Mouse (Mus musculus) adrenal gland, postnatal 0 days (tissue): ENCODE results near the gene Pltp. TPM values are rescaled to one million over a fixed set of nuclear protein-coding genes. Genes with fewer than 3 reads are reported as not detected.

Experiments used
- polyA plus RNA-seq: library from polyadenylated mRNA; unstranded; fragments of >200 nt; fragmentation: Nextera tagmentation; extraction: Ambion mirVana; gene quantifications from 2 replicates; pipeline ENCODE4 v1.2.1, GENCODE M21; 2015

Pltp gene
- polyA plus RNA-seq: 15.2 and 19.5 TPM in 2 replicates

DNA sequence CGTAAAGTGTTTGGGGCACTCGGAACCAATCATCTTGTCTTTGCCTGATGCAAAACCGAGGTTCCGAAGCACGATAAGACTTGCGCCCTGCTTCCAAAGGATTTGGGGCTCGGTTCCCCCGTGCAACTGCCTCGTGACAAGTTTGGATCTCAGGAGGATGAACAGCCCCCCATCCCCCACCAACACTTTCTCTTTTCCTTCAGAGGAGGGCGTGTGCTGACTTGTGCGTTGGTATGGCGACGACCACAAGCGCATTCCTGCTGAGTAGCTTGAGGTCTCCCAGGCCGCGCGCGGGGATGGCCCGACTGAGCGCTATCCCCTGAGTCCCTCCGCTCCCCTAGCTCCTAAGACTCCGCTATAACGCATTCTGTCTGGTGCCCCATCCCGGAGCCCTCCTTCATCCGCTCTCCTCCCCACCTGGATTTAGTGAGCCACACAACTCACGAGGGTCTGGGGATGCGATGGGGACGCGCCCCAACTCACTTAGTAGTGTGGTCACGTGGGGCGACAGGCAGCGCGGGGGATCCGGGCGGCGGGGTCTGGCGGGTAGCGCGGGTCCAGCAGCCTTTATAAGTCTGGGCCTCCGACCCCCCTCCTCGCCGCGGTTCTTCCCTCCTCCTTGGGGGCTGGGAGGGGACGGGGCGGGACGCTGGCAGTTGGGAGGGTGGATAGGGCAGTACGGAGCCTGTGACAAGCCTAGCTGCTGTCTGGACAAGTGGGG lies at the start of gene Pltp:
Gene Pltp, minus strand, starts transcription at position 611 of the 721 bp plus-strand sequence.

DNA sequence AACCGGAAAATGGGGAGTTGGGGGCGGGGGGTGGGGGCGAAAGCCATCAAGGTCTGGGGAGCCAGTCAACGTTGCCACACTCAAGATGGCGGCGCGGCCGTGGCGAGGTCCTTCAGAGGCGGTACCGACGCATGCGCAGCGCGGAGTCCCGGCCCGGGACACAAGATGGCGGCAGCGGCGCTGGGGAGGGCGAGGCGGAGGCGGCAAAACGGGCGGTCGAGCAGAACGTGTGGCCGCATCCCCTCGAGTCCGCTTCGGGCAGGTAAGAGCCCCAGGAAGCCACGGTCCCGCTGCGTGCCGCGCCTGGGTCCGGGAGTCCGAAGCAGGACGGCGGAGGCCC lies 21.7 kb upstream of the Pltp start, which contains the start of gene Pcif1:
Gene Pcif1, plus strand, starts transcription at position 77 of the 340 bp plus-strand sequence.

DNA sequence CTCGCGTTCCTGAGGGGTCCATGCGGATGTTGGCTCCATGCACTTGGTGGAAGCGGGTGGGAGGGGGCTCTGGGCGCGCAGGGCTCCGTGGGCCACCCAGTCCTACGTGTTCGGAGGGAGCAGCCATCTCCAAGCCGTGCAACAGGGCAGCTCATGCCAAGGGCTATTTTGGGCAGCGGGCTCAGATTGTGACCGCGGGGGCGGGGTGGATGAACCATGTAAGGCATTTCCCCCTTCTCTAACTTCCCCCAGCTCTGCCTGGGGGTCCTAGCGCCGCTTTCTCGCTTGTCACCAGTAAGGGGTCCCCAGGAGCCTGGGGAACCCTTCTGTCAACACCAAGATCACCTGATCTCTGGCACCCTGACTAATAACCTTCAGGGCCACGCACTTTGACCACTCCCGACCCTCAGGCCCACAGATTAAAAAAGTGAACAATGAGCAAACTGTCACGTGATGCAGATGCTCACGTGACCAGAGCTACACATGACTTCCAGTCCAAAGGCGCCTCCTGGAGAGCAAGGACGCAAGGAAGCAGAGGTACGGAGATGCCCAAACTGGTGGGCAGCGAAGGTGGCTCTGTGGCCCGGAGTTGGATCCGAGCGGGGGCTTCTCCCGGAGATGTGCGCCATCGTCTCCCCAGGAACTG lies 24.1 kb downstream of the Pltp start, which contains the start of gene Neurl2:
Gene Neurl2, minus strand, starts transcription at position 143 of the 646 bp plus-strand sequence.

DNA sequence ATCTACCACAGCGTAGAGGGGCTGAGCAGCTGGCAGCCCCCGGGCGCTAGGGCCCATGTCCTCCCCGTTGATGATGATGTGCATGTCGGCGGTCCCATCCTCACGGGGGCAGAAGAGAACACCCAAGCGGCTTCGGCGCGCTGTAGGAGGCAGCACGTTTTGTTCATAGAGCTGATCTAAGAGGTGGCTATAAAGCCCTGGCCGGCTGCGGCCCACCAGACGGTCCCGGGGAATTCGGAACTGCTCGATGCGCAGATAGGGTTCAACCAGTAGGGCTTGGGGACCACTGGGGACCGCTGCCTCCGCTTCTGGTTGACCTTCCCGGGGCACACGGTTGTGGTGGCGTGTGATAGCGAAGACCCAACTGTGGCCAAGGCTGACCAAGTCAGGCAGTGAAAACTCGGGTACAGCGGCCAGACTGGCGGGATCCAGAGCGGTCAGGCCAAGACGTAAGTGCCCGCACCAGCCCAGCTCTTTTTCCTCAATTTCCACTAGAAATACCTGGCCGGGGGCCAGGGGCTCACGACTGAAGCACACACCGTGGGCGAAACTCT lies 24.7 kb downstream of the Pltp start, which contains the start of gene Ctsa:
Gene Ctsa, plus strand, starts transcription at position 126 of the 554 bp plus-strand sequence.

DNA sequence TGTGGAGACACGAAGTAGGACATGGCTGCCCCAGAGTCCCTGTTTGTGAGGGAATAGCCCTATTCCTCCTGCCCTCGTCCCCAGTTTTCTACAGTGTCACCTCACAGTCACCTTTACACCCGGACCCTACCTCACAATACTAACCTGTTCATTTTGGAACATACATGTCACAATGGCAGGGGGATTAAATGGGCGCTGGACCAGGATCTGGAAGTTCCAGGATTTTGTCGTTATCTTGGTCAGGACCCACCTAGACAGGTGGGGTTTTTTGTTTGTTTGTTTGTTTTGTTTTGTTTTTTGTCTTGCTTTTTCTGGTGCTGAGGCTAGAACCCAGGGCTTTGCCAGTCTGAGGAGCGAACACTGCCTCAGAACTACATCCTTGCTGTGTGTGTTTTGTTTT lies 29.1 kb downstream of the Pltp start, which contains the start of gene Spata25:
Gene Spata25, minus strand, starts transcription at position 101 of the 400 bp plus-strand sequence.

DNA sequence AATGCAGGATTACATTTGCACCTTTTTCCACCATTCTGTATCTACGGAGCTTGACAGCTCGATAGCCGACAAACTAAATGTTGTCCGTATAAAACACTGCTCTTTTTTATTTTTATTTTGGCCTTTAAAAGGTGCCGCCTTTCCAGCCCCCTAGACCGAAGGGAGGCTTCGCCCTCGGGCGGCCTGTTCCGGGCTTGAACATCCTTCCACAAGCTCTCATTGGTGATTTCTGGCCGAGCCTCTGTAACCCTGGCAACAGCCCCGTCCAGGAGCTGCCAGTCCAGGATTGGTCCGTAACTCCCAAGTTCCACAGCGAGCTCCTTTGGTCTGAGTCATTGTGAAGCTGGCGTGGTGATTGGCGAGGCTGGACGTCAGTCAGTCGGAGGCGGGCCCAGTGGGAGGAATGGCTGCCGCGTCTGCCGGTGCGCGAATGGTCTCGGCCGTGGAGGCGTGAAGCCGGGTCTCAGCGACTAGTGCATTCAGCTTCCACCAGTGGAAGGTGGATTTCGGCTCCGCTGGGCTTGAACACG lies 34.8 kb downstream of the Pltp start, which contains the start of gene Zswim1:
Gene Zswim1, plus strand, starts transcription at position 51 of the 530 bp plus-strand sequence.

DNA sequence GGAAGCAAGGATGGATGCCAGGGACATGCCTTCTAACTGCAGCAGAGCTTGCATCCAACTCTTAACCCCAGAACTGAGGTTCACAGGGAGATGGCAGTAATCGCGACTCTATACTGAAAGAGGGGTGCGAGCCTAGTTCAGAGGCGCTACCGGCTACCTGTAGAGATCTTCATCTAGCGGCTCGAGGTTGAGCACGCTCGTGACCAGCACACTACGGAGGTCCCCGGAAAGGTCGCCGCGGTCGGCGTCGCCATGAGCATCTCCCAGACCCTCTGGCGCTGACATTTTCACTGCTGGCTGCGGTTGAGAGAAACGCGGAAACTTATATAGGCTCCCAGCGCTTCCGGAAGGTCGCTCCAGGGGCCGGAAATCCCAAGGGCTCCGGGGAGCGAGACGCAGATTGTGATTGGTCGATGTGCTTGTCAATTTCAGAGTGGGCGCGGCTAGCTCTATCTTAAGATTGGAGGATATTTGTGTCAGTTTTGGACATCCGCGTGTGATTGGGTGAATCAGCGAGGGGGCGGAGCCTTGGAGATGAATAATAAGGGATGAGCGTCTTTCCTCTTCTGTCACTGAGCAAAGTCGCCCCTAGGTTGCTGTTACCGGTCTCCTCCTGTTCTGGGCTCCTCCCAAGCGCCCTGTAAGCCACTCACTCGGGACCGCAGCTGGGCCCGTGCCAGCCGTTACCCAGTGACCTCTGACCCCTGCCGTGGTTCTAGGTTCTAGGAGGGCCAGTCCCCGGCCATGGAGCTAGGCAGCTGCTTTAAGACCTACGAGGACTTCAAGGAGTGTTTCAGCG lies 52.8 kb downstream of the Pltp start, which contains the start of the genes Acot8 and Zswim3:
Gene Acot8, minus strand, starts transcription at position 350 of the 799 bp plus-strand sequence.
Gene Zswim3, plus strand, starts transcription at position 566 of the 799 bp plus-strand sequence.

Other genes with a start within 250 kb of the Pltp start
- gene Wfdc6b, start 244.2 kb downstream of the Pltp start, polyA plus RNA-seq: not detected in 2 replicates
- 0.26 TPM in 1 of 2 replicates, not detected in the other for gene Wfdc8, start 244.1 kb downstream of the Pltp start, polyA plus RNA-seq
- gene Wfdc16, start 218.9 kb downstream of the Pltp start, polyA plus RNA-seq: not detected in 2 replicates
- 0.33 TPM in 1 of 2 replicates, not detected in the other for gene Wfdc10, start 201.7 kb downstream of the Pltp start, polyA plus RNA-seq
- gene Wfdc9, start 201.1 kb downstream of the Pltp start, polyA plus RNA-seq: not detected in 2 replicates
- not detected in 2 replicates for gene Wfdc11, start 183.6 kb downstream of the Pltp start, polyA plus RNA-seq
- gene Wfdc13, start 172.6 kb downstream of the Pltp start, polyA plus RNA-seq: 0.21 and 0.61 TPM in 2 replicates
- not detected in 2 replicates for gene Spint4, start 159.2 kb downstream of the Pltp start, polyA plus RNA-seq
- gene Spint5, start 142.4 kb downstream of the Pltp start, polyA plus RNA-seq: not detected in 2 replicates
- 0.30 and 0.70 TPM in 2 replicates for gene Wfdc3, start 111.8 kb downstream of the Pltp start, polyA plus RNA-seq
- 52.3 and 62.8 TPM in 2 replicates for gene Dnttip1, start 111.7 kb downstream of the Pltp start, polyA plus RNA-seq
- gene Ube2c, start 87.8 kb downstream of the Pltp start, polyA plus RNA-seq: 79.0 and 81.0 TPM in 2 replicates
- 19.4 and 89.9 TPM in 2 replicates for gene Tnnc2, start 77.7 kb downstream of the Pltp start, polyA plus RNA-seq
- 34.8 and 51.2 TPM in 2 replicates for gene Snx21, start 71.9 kb downstream of the Pltp start, polyA plus RNA-seq
- 15.9 and 18.7 TPM in 2 replicates for gene Acot8, start 52.8 kb downstream of the Pltp start, polyA plus RNA-seq
- 4.1 and 4.6 TPM in 2 replicates for gene Zswim3, start 52.6 kb downstream of the Pltp start, polyA plus RNA-seq
- 7.9 and 12.0 TPM in 2 replicates for gene Zswim1, start 35.0 kb downstream of the Pltp start, polyA plus RNA-seq
- not detected in 2 replicates for gene Spata25, start 29.2 kb downstream of the Pltp start, polyA plus RNA-seq
- gene Ctsa, start 24.8 kb downstream of the Pltp start, polyA plus RNA-seq: 120 and 175 TPM in 2 replicates
- gene Neurl2, start 24.3 kb downstream of the Pltp start, polyA plus RNA-seq: 6.9 and 7.3 TPM in 2 replicates
- 65.8 and 77.0 TPM in 2 replicates for gene Pcif1, start 21.6 kb upstream of the Pltp start, polyA plus RNA-seq
- 5.2 and 6.4 TPM in 2 replicates for gene Zfp335, start 54.0 kb upstream of the Pltp start, polyA plus RNA-seq
- 1.8 and 2.3 TPM in 2 replicates for gene Mmp9, start 83.1 kb upstream of the Pltp start, polyA plus RNA-seq
- gene Slc12a5, start 103.1 kb upstream of the Pltp start, polyA plus RNA-seq: 1.0 and 2.0 TPM in 2 replicates
- gene Ncoa5, start 177.2 kb upstream of the Pltp start, polyA plus RNA-seq: 23.1 and 27.8 TPM in 2 replicates
- gene Cd40, start 197.9 kb upstream of the Pltp start, polyA plus RNA-seq: 13.0 and 21.6 TPM in 2 replicates
- not detected in 2 replicates for gene 1700025C18Rik, start 233.0 kb upstream of the Pltp start, polyA plus RNA-seq